9 mouse cellular contexts compared by ENCODE assay signal in genomic region chr11:46733242-46733789, GRCm38 (mm10). TPM values are rescaled to one million over a fixed set of nuclear protein-coding genes. Genes with fewer than 3 reads are reported as not detected.
DNase-seq lines count a peak whose midpoint lies in the region; ATAC-seq lines count a peak whose summit lies in the region.
"Had no signal": no experiment of that assay in that cellular context is flagged by ENCODE, and none has a peak within 500 bp of the region (broad histone marks: within the 10 kb centered on the region; RNA-seq: fewer than 3 reads in every experiment).

No protein-coding gene starts in this region.

- H3K4me1 ChIP-seq in lung, embryonic 15.5 days = no peaks in the 10 kb centered on the region
- H3K4me1 ChIP-seq in liver, embryonic 11.5 days (replicated peaks; ENCODE audit: control insufficient read depth, insufficient read depth, low read length) = no peaks in the 10 kb centered on the region

- H3K27me3 ChIP-seq in lung, embryonic 15.5 days = no peaks in the 10 kb centered on the region
- no peaks in the 10 kb centered on the region for H3K27me3 ChIP-seq in liver, embryonic 11.5 days (replicated peaks; ENCODE audit: control insufficient read depth, insufficient read depth, low read length)

- 56% methylated on average over 6 of the region's 6 CpGs for WGBS in lung, embryonic 15.5 days
- 55% methylated on average over 6 of the region's 6 CpGs for WGBS in liver, embryonic 11.5 days

- H3K4me3 ChIP-seq in lung, embryonic 15.5 days = no peak overlapping the region
- H3K4me3 ChIP-seq in liver, embryonic 11.5 days (ENCODE audit: low read depth, low read length) = no peak overlapping the region

- no peak overlapping the region for H3K9ac ChIP-seq in lung, embryonic 15.5 days
- no peak overlapping the region for H3K9ac ChIP-seq in liver, embryonic 11.5 days (ENCODE audit: low read depth, low read length)

- H3K27ac ChIP-seq in lung, embryonic 15.5 days = no peak overlapping the region
- no peak overlapping the region for H3K27ac ChIP-seq in liver, embryonic 11.5 days (ENCODE audit: low read depth, low read length)

- no peaks in the 10 kb centered on the region for H3K9me3 ChIP-seq in lung, embryonic 15.5 days
- no peaks in the 10 kb centered on the region for H3K9me3 ChIP-seq in liver, embryonic 11.5 days (ENCODE audit: control insufficient read depth, low read length)

- peak; percentile 35; the same call in 1 of the 2 replicates for ATAC-seq in lung, embryonic 15.5 days (ENCODE audit: borderline replicate concordance, extremely low read depth, low FRiP score, low TSS enrichment)
- ATAC-seq in liver, embryonic 11.5 days (replicated peaks; ENCODE audit: low FRiP score) = peak; percentile 51

- H3K36me3 ChIP-seq in lung, embryonic 15.5 days = no peaks in the 10 kb centered on the region
- no peaks in the 10 kb centered on the region for H3K36me3 ChIP-seq in liver, embryonic 11.5 days (ENCODE audit: control insufficient read depth, insufficient read depth, low read length)

- H3K4me2 ChIP-seq in lung, embryonic 15.5 days = no peak overlapping the region
- no peak overlapping the region for H3K4me2 ChIP-seq in liver, embryonic 11.5 days

- peak; percentile 1 to 3 for DNase-seq in cerebellum, postnatal 14 days
- no peak for DNase-seq in cerebellum, adult 8-10 months
- DNase-seq in lung, postnatal 14 days = no peak
- DNase-seq in embryo, embryonic 10.5 days (ENCODE audit: low spot score) = peak; percentile 53
- no peak for DNase-seq in liver, embryonic 11.5 days (ENCODE audit: low spot score)
- no peak for DNase-seq in spleen, postnatal 14 days (ENCODE audit: low spot score in 2 of 2)
- DNase-seq in spleen, postnatal 4 days (ENCODE audit: low spot score in 2 of 2) = no peak

RNA-seq across cellular contexts. Expression of gene Havcr1, which starts 1.6 kb away (rescaled TPM):
- polyA plus RNA-seq in lung, embryonic 15.5 days (2015; fragmentation: Nextera tagmentation; extraction: Ambion mirVana) = 2.5 and 2.7 TPM in 2 replicates
- 0.12 and 0.22 TPM in 2 replicates for polyA plus RNA-seq in liver, embryonic 11.5 days (2014; fragmentation: Nextera tagmentation; extraction: Ambion mirVana)
- polyA plus RNA-seq: heart, embryonic 14.5 days had no signal

RNA-seq across cellular contexts. Expression of gene Timd2, which starts 26.5 kb away (rescaled TPM):
- 0.24 TPM in 1 of 2 replicates, not detected in the other for polyA plus RNA-seq in lung, embryonic 15.5 days (2015; fragmentation: Nextera tagmentation; extraction: Ambion mirVana)
- polyA plus RNA-seq in liver, embryonic 11.5 days (2014; fragmentation: Nextera tagmentation; extraction: Ambion mirVana) = 4.8 and 6.7 TPM in 2 replicates
- polyA plus RNA-seq: heart, embryonic 14.5 days had no signal

Comparison
In these comparisons a context has a peak if more than half of its experiments do, and no peak if none do; other contexts are left out.
1. DNase-seq: peak in cerebellum, postnatal 14 days (2 of 2) and embryo, embryonic 10.5 days (single experiment); none in cerebellum, adult 8-10 months (single experiment), lung, postnatal 14 days (single experiment), liver, embryonic 11.5 days (single experiment), spleen, postnatal 14 days (0 of 2) and spleen, postnatal 4 days (0 of 2).